11 mouse cellular contexts compared by ENCODE assay signal in genomic region chr1:194482001-194482716, GRCm38 (mm10).
DNase-seq lines count a peak whose midpoint lies in the region.
"Had no signal": no experiment of that assay in that cellular context is flagged by ENCODE, and none has a peak within 500 bp of the region (broad histone marks: within the 10 kb centered on the region; RNA-seq: fewer than 3 reads in every experiment).

No protein-coding gene starts in this region.

- WGBS in heart, embryonic 10.5 days = 43% methylated on average over 6 of the region's 6 CpGs

- DNase-seq in heart, adult 18-20 months = peak; percentile 17 to 43
- no peak for DNase-seq in heart, embryonic 10.5 days (ENCODE audit: low spot score)
- DNase-seq in heart, adult 9 months (ENCODE audit: low spot score in 2 of 2) = peak; percentile 4 to 19
- DNase-seq in kidney, postnatal 36 days = peak; percentile 9 to 14
- peak; percentile 2 for DNase-seq in ovary, postnatal 14 days (ENCODE audit: low spot score)
- DNase-seq in right cerebral cortex, postnatal 4 days = no peak
- DNase-seq in urinary bladder, postnatal 25 days (ENCODE audit: low spot score) = no peak
- no peak for DNase-seq in thymus, postnatal 14 days
- DNase-seq: thymus, postnatal 4 days had no signal

- H3K36me3 ChIP-seq in heart, embryonic 10.5 days = no peaks in the 10 kb centered on the region
- H3K36me3 ChIP-seq: lung, embryonic 15.5 days; midbrain, embryonic 15.5 days had no signal

- no peak overlapping the region for H3K27ac ChIP-seq in heart, embryonic 10.5 days
- H3K27ac ChIP-seq: lung, embryonic 15.5 days; midbrain, embryonic 15.5 days had no signal

- H3K9me3 ChIP-seq in heart, embryonic 10.5 days = no peaks in the 10 kb centered on the region
- H3K9me3 ChIP-seq: lung, embryonic 15.5 days; midbrain, embryonic 15.5 days had no signal

- no peak overlapping the region for H3K4me3 ChIP-seq in heart, embryonic 10.5 days
- H3K4me3 ChIP-seq: lung, embryonic 15.5 days; midbrain, embryonic 15.5 days had no signal

- H3K4me1 ChIP-seq in heart, embryonic 10.5 days = 0 out of 2 replicates have a peak, but pooled peaks cover 5% of the 10 kb centered on the region
- H3K4me1 ChIP-seq: lung, embryonic 15.5 days; midbrain, embryonic 15.5 days had no signal

- H3K27me3 ChIP-seq in heart, embryonic 10.5 days (ENCODE audit: insufficient read depth, poor library complexity, severe bottlenecking) = no peaks in the 10 kb centered on the region
- H3K27me3 ChIP-seq: lung, embryonic 15.5 days; midbrain, embryonic 15.5 days had no signal

Comparison
In these comparisons a context has a peak if more than half of its experiments do, and no peak if none do; other contexts are left out.
1. DNase-seq: peak in heart, adult 18-20 months (2 of 2), heart, adult 9 months (2 of 2), kidney, postnatal 36 days (2 of 2) and ovary, postnatal 14 days (single experiment); none in heart, embryonic 10.5 days (single experiment), right cerebral cortex, postnatal 4 days (single experiment), urinary bladder, postnatal 25 days (single experiment) and thymus, postnatal 14 days (single experiment).